Mouse (Mus musculus) lung, postnatal 0 days (tissue): ENCODE measurements at regions not wholly inside any gene's neighbourhood (a gene's known extent, or its start where the extent isn't known, plus 50 kb on each side); places are given as distances from the start of the nearest gene placed in this dataset.

Source experiments
- CTCF ChIP-seq: IDR thresholded peaks from 2 replicates; pipeline ENCODE4 v1.5.1; 2016; ENCODE audit warnings: antibody characterized with exemption, mild to moderate bottlenecking
- EP300 ChIP-seq: IDR thresholded peaks from 2 replicates; pipeline ENCODE4 v1.6.1; 2016; ENCODE audit warnings: antibody characterized with exemption, mild to moderate bottlenecking, control low read depth

DNA sequence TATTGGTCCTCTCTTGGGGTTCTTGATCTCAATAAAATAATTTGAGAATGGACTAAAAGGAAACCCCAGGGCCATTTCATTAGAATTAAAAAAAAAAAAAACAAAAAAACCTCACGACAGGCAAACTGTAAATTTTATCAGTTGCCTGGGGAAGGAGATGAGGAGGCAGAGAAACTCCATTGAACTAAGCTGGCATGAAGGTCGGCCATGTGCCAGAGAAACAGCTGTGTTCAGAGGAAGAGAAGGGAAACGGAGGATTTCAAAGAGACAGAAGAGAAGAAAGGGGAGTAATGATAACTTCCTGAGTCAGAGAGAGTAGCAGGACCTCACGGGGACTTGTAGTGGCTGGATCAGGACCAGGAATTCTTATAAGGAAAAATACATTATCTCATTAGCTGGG lies 377.7 kb downstream of the Eipr1 start:
- TF ChIP-seq CTCF, result no peak
- no peak for TF ChIP-seq EP300
